Mouse (Mus musculus) cerebellum, adult 2 months (tissue): ENCODE results near the gene Nlgn1.

Source experiments
- CTCF ChIP-seq: fragments of 200-500 bp; IDR thresholded peaks from 2 replicates; pipeline ENCODE4 v1.5.1; 2011; ENCODE audit warnings: low read depth, mild to moderate bottlenecking, control low read depth, low read length, moderate library complexity, borderline replicate concordance; ENCODE audit not compliant: insufficient read depth
- POLR2A ChIP-seq: fragments of 200-500 bp; IDR thresholded peaks from 2 replicates; pipeline ENCODE4 v1.6.1; 2011; ENCODE audit warnings: low read length, control low read depth, borderline replicate concordance; ENCODE audit not compliant: insufficient read depth

DNA sequence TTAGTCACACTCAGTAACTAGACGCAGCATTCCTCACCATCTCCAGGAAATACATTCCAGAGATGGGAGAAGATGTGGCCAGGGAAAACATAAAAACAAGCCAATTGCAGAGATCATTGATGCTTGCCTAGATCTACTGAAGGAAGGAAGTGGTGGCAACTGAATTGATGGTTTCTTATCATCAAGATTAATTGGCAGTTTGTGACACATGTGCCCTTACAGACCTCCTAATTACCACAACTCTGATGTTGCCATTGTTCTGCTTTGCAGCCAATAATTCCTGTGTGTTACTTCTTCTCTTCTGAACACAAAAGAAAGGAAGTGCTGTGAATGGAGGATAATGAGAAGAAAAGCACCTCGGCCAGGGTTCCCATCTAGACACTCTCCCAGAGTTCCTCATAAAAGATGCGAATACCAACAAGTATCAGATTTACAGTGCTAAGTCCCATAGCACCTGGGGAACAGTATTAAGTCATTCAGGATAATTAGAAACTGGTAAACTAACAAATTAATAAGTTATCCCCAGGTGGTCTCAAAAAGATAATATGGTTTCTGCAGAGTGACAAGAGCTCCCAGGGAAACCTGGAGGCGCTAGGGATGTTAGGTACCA, 104.0 kb downstream of the Nlgn1 start:
- TF ChIP-seq POLR2A = no peak
- TF ChIP-seq CTCF = no peak
